Mouse (Mus musculus): ENCODE measurements around the gene Arl3. TPM values are rescaled to one million over a fixed set of nuclear protein-coding genes. Genes with fewer than 3 reads are reported as not detected.

Arl3 gene
- total and polyA plus RNA-seq, 2 experiments from 2014 or later = 66.2 to 220 TPM

GRCm38 (mm10) chr19:46524601-46525321, 48.2 kb downstream of the Arl3 start:
- 21% methylated on average over 14 of the region's 14 CpGs for WGBS
- peak; percentile 24 for TF ChIP-seq CTCF (IDR thresholded peaks at IDR 0.05; ENCODE audit: low read depth)
- Histone ChIP-seq H3K27ac (peak overlapping the region; percentile 70; the same call in 1 of the 2 replicates), H3K9ac (replicated peaks; ENCODE audit: low read length) (peak overlapping the region; percentile 14; the same call in 1 of the 2 replicates), H3K27me3 (ENCODE audit: insufficient read depth, low read length) (no peaks in the 10 kb centered on the region), H3K4me3 (ENCODE audit: low read length) (no peak overlapping the region), H3K9me3 (ENCODE audit: low read length) (no peaks in the 10 kb centered on the region), H3K4me1 (ENCODE audit: insufficient read depth, low read length) (peaks cover 36% of the 10 kb centered on the region), H3K4me2 (ENCODE audit: low read depth, low read length) (peak overlapping the region; percentile 52), H3K36me3 (ENCODE audit: insufficient read depth, low read length) (no peaks in the 10 kb centered on the region)
- ATAC-seq (no peak), DNase-seq (ENCODE audit: low spot score) (no peak)

- DNase-seq (ENCODE audit: low spot score) = no peak
- no peak for TF ChIP-seq CTCF (IDR thresholded peaks at IDR 0.05; ENCODE audit: low read depth)
- peak overlapping the region; percentile 14 for H3K9ac ChIP-seq (replicated peaks; ENCODE audit: low read length)
Observed at GRCm38 (mm10) chr19:46524152-46524544, 48.9 kb downstream of the Arl3 start.

DNA sequence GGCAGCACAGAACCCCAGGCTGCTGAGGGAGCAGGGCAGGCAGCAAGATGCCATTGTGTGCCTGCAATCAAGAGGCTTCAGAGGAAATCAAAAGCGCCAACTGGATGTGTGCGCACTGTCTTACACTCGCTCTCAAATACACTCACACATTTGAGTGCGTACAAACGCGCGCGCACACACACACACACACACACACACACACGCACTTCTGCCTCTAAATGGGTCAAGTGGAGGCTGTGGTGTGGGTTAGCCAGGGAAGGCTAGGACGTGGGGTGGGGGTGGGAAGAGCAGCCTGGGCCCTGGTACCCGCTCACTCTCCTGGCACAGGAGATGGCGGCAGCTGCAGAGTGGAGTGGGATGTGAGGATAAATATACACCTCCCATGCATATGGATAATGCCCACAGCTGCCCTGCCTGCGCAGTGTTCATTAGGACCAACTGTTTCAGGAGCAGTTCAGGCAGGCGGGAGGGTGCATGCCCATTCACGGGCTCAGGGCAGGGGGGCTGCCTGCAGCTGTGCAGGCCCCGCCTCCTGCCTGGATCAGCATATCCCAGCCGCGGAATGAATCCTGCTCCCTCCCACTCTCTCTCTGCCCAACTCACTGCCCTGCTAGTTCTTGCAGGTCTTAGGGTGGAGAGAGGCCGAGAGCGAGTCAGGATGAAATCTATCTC, 49.4 kb downstream of the Arl3 start:
- 5% methylated on average over 20 of the region's 20 CpGs for WGBS
- DNase-seq (ENCODE audit: low spot score) (peak; percentile 82), ATAC-seq (peak; percentile 87)
- Histone ChIP-seq H3K36me3 (ENCODE audit: insufficient read depth, low read length) (no peaks in the 10 kb centered on the region), H3K4me3 (ENCODE audit: low read length) (peak overlapping the region; percentile 7; the same call in 1 of the 2 replicates), H3K4me1 (ENCODE audit: insufficient read depth, low read length) (peaks cover 27% of the 10 kb centered on the region), H3K9ac (replicated peaks; ENCODE audit: low read length) (peak overlapping the region; percentile 14), H3K9me3 (ENCODE audit: low read length) (no peaks in the 10 kb centered on the region), H3K27me3 (ENCODE audit: insufficient read depth, low read length) (no peaks in the 10 kb centered on the region), H3K4me2 (ENCODE audit: low read depth, low read length) (peak overlapping the region; percentile 52), H3K27ac (peak overlapping the region; percentile 70)
- TF ChIP-seq CTCF (IDR thresholded peaks at IDR 0.05; ENCODE audit: low read depth) = no peak

More at GRCm38 (mm10) chr19:46524152-46524544, 48.9 kb downstream of the Arl3 start:
- Histone ChIP-seq H3K27ac (peak overlapping the region; percentile 70; the same call in 1 of the 2 replicates), H3K9me3 (ENCODE audit: low read length) (no peaks in the 10 kb centered on the region), H3K27me3 (ENCODE audit: insufficient read depth, low read length) (no peaks in the 10 kb centered on the region), H3K4me3 (ENCODE audit: low read length) (peak overlapping the region; percentile 7; the same call in 1 of the 2 replicates), H3K36me3 (ENCODE audit: insufficient read depth, low read length) (no peaks in the 10 kb centered on the region), H3K4me1 (ENCODE audit: insufficient read depth, low read length) (peaks cover 30% of the 10 kb centered on the region), H3K4me2 (ENCODE audit: low read depth, low read length) (peak overlapping the region; percentile 52)
- 12% methylated on average over 6 of the region's 6 CpGs for WGBS
- no peak for ATAC-seq

DNA sequence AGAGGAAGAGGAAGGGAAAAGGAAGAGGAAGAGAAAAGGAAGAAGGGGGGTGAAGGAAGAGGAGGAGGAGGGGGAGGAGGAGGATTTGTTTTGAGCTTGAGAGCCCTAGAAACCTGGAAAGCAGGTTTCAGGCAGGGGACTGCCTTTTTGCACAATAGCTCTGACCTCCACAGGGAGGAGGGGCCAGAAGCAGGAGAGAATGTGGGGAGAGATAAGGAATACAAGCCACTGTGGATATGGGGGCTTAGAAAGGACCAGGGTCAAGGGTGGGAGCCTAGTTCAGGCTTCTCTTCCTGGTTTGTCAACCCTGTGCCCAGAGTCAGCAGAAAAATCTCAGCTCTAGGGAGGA, 49.9 kb downstream of the Arl3 start:
- Histone ChIP-seq H3K9ac (replicated peaks; ENCODE audit: low read length) (0 out of 2 replicates have a peak overlapping the region, but pooled peaks have one; percentile 7), H3K4me1 (ENCODE audit: insufficient read depth, low read length) (peaks cover 28% of the 10 kb centered on the region), H3K36me3 (ENCODE audit: insufficient read depth, low read length) (no peaks in the 10 kb centered on the region), H3K27me3 (ENCODE audit: insufficient read depth, low read length) (no peaks in the 10 kb centered on the region), H3K4me3 (ENCODE audit: low read length) (no peak overlapping the region), H3K4me2 (ENCODE audit: low read depth, low read length) (peak overlapping the region; percentile 52), H3K9me3 (ENCODE audit: low read length) (no peaks in the 10 kb centered on the region), H3K27ac (peak overlapping the region; percentile 70)
- ATAC-seq (no peak), DNase-seq (ENCODE audit: low spot score) (no peak)
- TF ChIP-seq CTCF (IDR thresholded peaks at IDR 0.05; ENCODE audit: low read depth) = no peak

DNA sequence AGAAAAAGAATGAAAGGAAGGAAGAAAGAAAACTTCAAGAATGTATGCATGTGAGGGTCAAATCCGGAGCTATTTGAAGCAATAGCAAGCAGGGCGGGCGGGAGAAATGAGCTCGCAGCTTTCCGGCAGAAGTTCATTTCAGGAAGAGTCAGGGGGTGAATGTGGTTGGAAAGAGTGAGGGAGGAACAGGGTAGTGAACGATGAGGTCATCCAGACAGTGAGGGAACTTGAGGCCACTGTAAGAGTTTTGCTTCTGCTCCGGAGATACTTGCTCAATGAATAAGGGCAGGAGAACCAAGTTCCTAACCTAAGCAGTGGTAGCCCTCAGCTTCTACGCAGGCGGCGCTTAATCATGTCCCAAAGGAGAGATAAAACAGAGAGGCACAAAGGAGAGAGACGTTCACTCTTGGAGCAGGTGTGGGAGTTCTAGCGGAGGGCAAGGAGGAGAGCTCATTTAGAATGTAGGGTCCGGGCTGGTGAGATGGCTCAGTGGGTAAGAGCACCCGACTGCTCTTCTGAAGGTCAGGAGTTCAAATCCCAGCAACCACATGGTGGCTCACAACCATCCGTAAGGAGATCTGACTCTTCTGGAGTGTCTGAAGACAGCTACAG, 50.5 kb downstream of the Arl3 start:
- Histone ChIP-seq H3K9ac (replicated peaks; ENCODE audit: low read length) (no peak overlapping the region), H3K27me3 (ENCODE audit: insufficient read depth, low read length) (no peaks in the 10 kb centered on the region), H3K9me3 (ENCODE audit: low read length) (no peaks in the 10 kb centered on the region), H3K4me1 (ENCODE audit: insufficient read depth, low read length) (peaks cover 33% of the 10 kb centered on the region), H3K36me3 (ENCODE audit: insufficient read depth, low read length) (no peaks in the 10 kb centered on the region), H3K4me2 (ENCODE audit: low read depth, low read length) (no peak overlapping the region), H3K4me3 (ENCODE audit: low read length) (no peak overlapping the region), H3K27ac (no peak overlapping the region)
- DNase-seq (ENCODE audit: low spot score) (no peak), ATAC-seq (no peak)
- 45% methylated on average over 15 of the region's 15 CpGs for WGBS
- no peak for TF ChIP-seq CTCF (IDR thresholded peaks at IDR 0.05; ENCODE audit: low read depth)

- peaks cover 33% of the 10 kb centered on the region for H3K4me1 ChIP-seq (ENCODE audit: insufficient read depth, low read length)
- H3K9me3 ChIP-seq (ENCODE audit: low read length) = no peaks in the 10 kb centered on the region
- no peak overlapping the region for H3K27ac ChIP-seq
- no peaks in the 10 kb centered on the region for H3K27me3 ChIP-seq (ENCODE audit: insufficient read depth, low read length)
- H3K4me3 ChIP-seq (ENCODE audit: low read length) = no peak overlapping the region
- no peak overlapping the region for H3K9ac ChIP-seq (replicated peaks; ENCODE audit: low read length)
- ATAC-seq = no peak
- TF ChIP-seq CTCF (IDR thresholded peaks at IDR 0.05; ENCODE audit: low read depth) = no peak
- H3K4me2 ChIP-seq (ENCODE audit: low read depth, low read length) = no peak overlapping the region
- H3K36me3 ChIP-seq (ENCODE audit: insufficient read depth, low read length) = peaks cover under 1% of the 10 kb centered on the region; the same call in 1 of the 2 replicates
- no peak for DNase-seq (ENCODE audit: low spot score)
Observed at GRCm38 (mm10) chr19:46521698-46522097, 51.3 kb downstream of the Arl3 start.

All from hindbrain, postnatal 0 days (tissue).